Mouse (Mus musculus) adrenal gland, postnatal 25 days (tissue): ENCODE measurements at regions not wholly inside any gene's neighbourhood (a gene's known extent, or its start where the extent isn't known, plus 50 kb on each side); places are given as distances from the start of the nearest gene placed in this dataset.

Source experiments
- DNase-seq: peaks from one replicate; pipeline ENCODE4 v3.0.0; 2021; ENCODE audit warnings: mixed read lengths

- DNase-seq, result no peak
Observed at GRCm38 (mm10) chr4:31403976-31404375, 559.9 kb upstream of the Map3k7 start.

- no peak for DNase-seq
Observed at GRCm38 (mm10) chr4:31404840-31405714, 558.8 kb upstream of the Map3k7 start.

GRCm38 (mm10) chr4:31410157-31410556 lies 553.7 kb upstream of the Map3k7 start:
- no peak for DNase-seq

- no peak for DNase-seq
Observed at GRCm38 (mm10) chr4:31411770-31412525, 551.9 kb upstream of the Map3k7 start.

- DNase-seq, result no peak
Observed at GRCm38 (mm10) chr4:31417161-31417560, 546.7 kb upstream of the Map3k7 start.

- DNase-seq, result peak; percentile 24
Observed at GRCm38 (mm10) chr4:31419240-31419639, 544.7 kb upstream of the Map3k7 start.

GRCm38 (mm10) chr4:31420167-31420566 lies 543.7 kb upstream of the Map3k7 start:
- no peak for DNase-seq

GRCm38 (mm10) chr4:31421386-31421785 lies 542.5 kb upstream of the Map3k7 start:
- no peak for DNase-seq

- DNase-seq, result no peak
Observed at GRCm38 (mm10) chr4:31425135-31425534, 538.8 kb upstream of the Map3k7 start.

GRCm38 (mm10) chr4:31425716-31426115 lies 538.2 kb upstream of the Map3k7 start:
- no peak for DNase-seq

GRCm38 (mm10) chr4:31426169-31427030 lies 537.5 kb upstream of the Map3k7 start:
- no peak for DNase-seq

- no peak for DNase-seq
Observed at GRCm38 (mm10) chr4:31433943-31434342, 530.0 kb upstream of the Map3k7 start.

- no peak for DNase-seq
Observed at GRCm38 (mm10) chr4:31454898-31455297, 509.0 kb upstream of the Map3k7 start.

GRCm38 (mm10) chr4:31455466-31455865 lies 508.4 kb upstream of the Map3k7 start:
- no peak for DNase-seq

- DNase-seq, result no peak
Observed at GRCm38 (mm10) chr4:31462456-31462855, 501.4 kb upstream of the Map3k7 start.

GRCm38 (mm10) chr4:31463130-31463698 lies 500.7 kb upstream of the Map3k7 start:
- no peak for DNase-seq

GRCm38 (mm10) chr4:31468306-31468705 lies 495.6 kb upstream of the Map3k7 start:
- DNase-seq, result no peak

GRCm38 (mm10) chr4:31469803-31470202 lies 494.1 kb upstream of the Map3k7 start:
- no peak for DNase-seq

- no peak for DNase-seq
Observed at GRCm38 (mm10) chr4:31492535-31492934, 471.4 kb upstream of the Map3k7 start.

- DNase-seq, result no peak
Observed at GRCm38 (mm10) chr4:31493087-31493511, 470.8 kb upstream of the Map3k7 start.

GRCm38 (mm10) chr4:31499888-31500287 lies 464.0 kb upstream of the Map3k7 start:
- no peak for DNase-seq

- DNase-seq, result no peak
Observed at GRCm38 (mm10) chr4:31500432-31500831, 463.5 kb upstream of the Map3k7 start.
